In genomic region chr3:131734226-131734625, GRCm38 (mm10) we compare ENCODE assay signal across 15 mouse cellular contexts.
A peak's percentile ranks its signal among the peaks of the same experiment; 100 is the strongest.
DNase-seq lines count a peak whose midpoint lies in the region; ATAC-seq and TF ChIP-seq lines count a peak whose summit lies in the region.
"Had no signal": no experiment of that assay in that cellular context is flagged by ENCODE, and none has a peak within 500 bp of the region (broad histone marks: within the 10 kb centered on the region; RNA-seq: fewer than 3 reads in every experiment).

No protein-coding gene starts in this region.

- no peak overlapping the region for H3K4me2 ChIP-seq in kidney, embryonic 15.5 days
- H3K4me2 ChIP-seq in intestine, embryonic 16.5 days (ENCODE audit: low read depth, low read length): no peak overlapping the region

- no peaks in the 10 kb centered on the region for H3K27me3 ChIP-seq in kidney, adult 2 months (replicated peaks; ENCODE audit: control insufficient read depth, insufficient read depth, low read length)
- no peaks in the 10 kb centered on the region for H3K27me3 ChIP-seq in kidney, embryonic 15.5 days
- no peaks in the 10 kb centered on the region for H3K27me3 ChIP-seq in intestine, embryonic 16.5 days (replicated peaks; ENCODE audit: control insufficient read depth, insufficient read depth, low read length)

- H3K9me3 ChIP-seq in kidney, embryonic 15.5 days (replicated peaks): no peaks in the 10 kb centered on the region
- H3K9me3 ChIP-seq in intestine, embryonic 16.5 days (ENCODE audit: control insufficient read depth, low read length): no peaks in the 10 kb centered on the region

- H3K9ac ChIP-seq in kidney, embryonic 15.5 days: no peak overlapping the region
- H3K9ac ChIP-seq in intestine, embryonic 16.5 days (ENCODE audit: low read depth, low read length): no peak overlapping the region
- H3K9ac ChIP-seq: forebrain, postnatal 0 days; liver, embryonic 14.5 days had no signal

- no peak for TF ChIP-seq POLR2A in kidney, adult 2 months (IDR thresholded peaks at IDR 0.05; ENCODE audit: low read depth, low read length)

- no peak overlapping the region for H3K4me3 ChIP-seq in kidney, adult 2 months (ENCODE audit: insufficient read depth, low read depth, low read length)
- H3K4me3 ChIP-seq in kidney, embryonic 15.5 days (replicated peaks): no peak overlapping the region
- no peak overlapping the region for H3K4me3 ChIP-seq in intestine, embryonic 16.5 days (ENCODE audit: low read length)

- peak; percentile 70 for DNase-seq in kidney, adult 2 months
- DNase-seq in adrenal gland, postnatal 14 days: peak; percentile 40
- peak; percentile 44 for DNase-seq in kidney, postnatal 14 days
- peak; percentile 40 for DNase-seq in lung, postnatal 14 days
- DNase-seq in right cerebral cortex, postnatal 14 days: no peak
- DNase-seq: cerebellum, adult 9-10 months; forebrain, postnatal 0 days; layer of hippocampus, postnatal 36 days; left cerebral cortex, postnatal 4 days had no signal

- no peak for TF ChIP-seq CTCF in kidney, adult 2 months (conservative IDR thresholded peaks at IDR 0.05; ENCODE audit: insufficient read depth, insufficient read length, low read depth, low read length)

- H3K27ac ChIP-seq in kidney, adult 2 months (ENCODE audit: insufficient read depth, low read depth, low read length): no peak overlapping the region
- no peak overlapping the region for H3K27ac ChIP-seq in kidney, embryonic 15.5 days
- no peak overlapping the region for H3K27ac ChIP-seq in intestine, embryonic 16.5 days (ENCODE audit: low read length)
- H3K27ac ChIP-seq: liver, embryonic 14.5 days had no signal

- ATAC-seq in kidney, embryonic 15.5 days (replicated peaks; ENCODE audit: low FRiP score): no peak
- ATAC-seq in intestine, embryonic 16.5 days: no peak
- ATAC-seq: activated CD4-positive, CD25-positive, alpha-beta regulatory T cell, adult 4 months; CD4-positive, CD25-positive, alpha-beta regulatory T cell, adult 4 months; forebrain, postnatal 0 days; hindbrain, embryonic 16.5 days had no signal

- H3K36me3 ChIP-seq in kidney, adult 2 months (ENCODE audit: control insufficient read depth, insufficient read depth, low read length): no peaks in the 10 kb centered on the region
- H3K36me3 ChIP-seq in kidney, embryonic 15.5 days: no peaks in the 10 kb centered on the region
- H3K36me3 ChIP-seq in intestine, embryonic 16.5 days (ENCODE audit: control insufficient read depth, insufficient read depth, low read length): no peaks in the 10 kb centered on the region

- WGBS in kidney, adult 2 months: 67% methylated on average over 6 of the region's 6 CpGs
- 72% methylated on average over 6 of the region's 6 CpGs for WGBS in kidney, embryonic 15.5 days
- WGBS in intestine, embryonic 16.5 days: 71% methylated on average over 6 of the region's 6 CpGs

- no peaks in the 10 kb centered on the region for H3K4me1 ChIP-seq in kidney, adult 2 months (ENCODE audit: control insufficient read depth, insufficient read depth, low read length)
- H3K4me1 ChIP-seq in kidney, embryonic 15.5 days: 0 out of 2 replicates have a peak, but pooled peaks cover 8% of the 10 kb centered on the region
- H3K4me1 ChIP-seq in intestine, embryonic 16.5 days (ENCODE audit: control insufficient read depth, insufficient read depth, low read length): no peaks in the 10 kb centered on the region
